Mouse (Mus musculus) heart, postnatal 0 days (tissue): ENCODE measurements around the gene Dcp1a. TPM values are rescaled to one million over a fixed set of nuclear protein-coding genes. Genes with fewer than 3 reads are reported as not detected.

Source experiments
- ATAC-seq: fragments of 200-750 bp; cut with Nextera tagmentation; 2 replicates; pipeline ENCODE4 v1.8.0; 2017; ENCODE audit warnings: low read depth, moderate number of reproducible peaks, moderate library complexity; ENCODE audit not compliant: insufficient read depth
- DNase-seq: peaks from one replicate; pipeline ENCODE4 v3.0.0-alpha.2; 2016; ENCODE audit warnings: low spot score
- H3K27ac ChIP-seq: fragments of 300-500 bp; sonication (generic); 2 replicates; pipeline ENCODE4 v1.5.1; 2014; ENCODE audit warnings: low read depth, mild to moderate bottlenecking
- H3K27me3 ChIP-seq: fragments of 300-500 bp; sonication (generic); 2 replicates; pipeline ENCODE4 v1.6.1; 2014; ENCODE audit warnings: low read length, mixed read lengths; ENCODE audit not compliant: control insufficient read depth, insufficient read depth
- H3K36me3 ChIP-seq: fragments of 300-500 bp; sonication (generic); replicated peaks from 2 replicates; pipeline ENCODE4 v1.6.1; 2014; ENCODE audit warnings: low read length, mixed read lengths; ENCODE audit not compliant: control insufficient read depth, insufficient read depth
- H3K4me1 ChIP-seq: fragments of 300-500 bp; sonication (generic); 2 replicates; pipeline ENCODE4 v1.6.1; 2014; ENCODE audit warnings: antibody characterized with exemption; ENCODE audit not compliant: control insufficient read depth, insufficient read depth
- H3K4me2 ChIP-seq: fragments of 300-500 bp; sonication (generic); 2 replicates; pipeline ENCODE4 v1.6.1; 2014; ENCODE audit warnings: low read depth, mild to moderate bottlenecking, low read length, moderate library complexity
- H3K4me3 ChIP-seq: fragments of 300-500 bp; sonication (generic); 2 replicates; pipeline ENCODE4 v1.5.1; 2014; ENCODE audit warnings: low read depth, low read length
- H3K9ac ChIP-seq: fragments of 300-500 bp; sonication (generic); replicated peaks from 2 replicates; pipeline ENCODE4 v1.6.1; 2014; ENCODE audit warnings: low read depth, low read length, mixed read lengths
- H3K9me3 ChIP-seq: fragments of 300-500 bp; sonication (generic); replicated peaks from 2 replicates; pipeline ENCODE4 v1.6.1; 2016; ENCODE audit warnings: low read length; ENCODE audit not compliant: control insufficient read depth
- CTCF ChIP-seq: IDR thresholded peaks from 2 replicates; pipeline ENCODE4 v1.5.1; 2016; ENCODE audit warnings: antibody characterized with exemption, control low read depth, low read depth
- EP300 ChIP-seq: IDR thresholded peaks from 2 replicates; pipeline ENCODE4 v1.6.1; 2016; ENCODE audit warnings: antibody characterized with exemption, low read depth
- WGBS: fragments of 180-500 bp; shearing (Covaris S2); extraction: QIAGEN DNeasy Blood & Tissue Kit; methylation state at CpG from one replicate; pipeline ENCODE4 v1.1.7; 2014; 5-methylcytosine and 5-hydroxymethylcytosine counted together
- polyA plus RNA-seq: library from polyadenylated mRNA; unstranded; fragments of >200 nt; fragmentation: Nextera tagmentation; extraction: Ambion mirVana; gene quantifications from 2 replicates; pipeline ENCODE4 v1.2.1, GENCODE M21; 2015
- total RNA-seq: library from RNA; depleted of rRNA; stranded (reverse); fragments of >200 nt; gene quantifications from 2 replicates; pipeline ENCODE4 v1.2.3, GENCODE M21; 2014; ENCODE audit warnings: low replicate concordance

The Dcp1a gene
- total and polyA plus RNA-seq, 2 experiments from 2014 or later = 7.8 to 23.5 TPM

DNA sequence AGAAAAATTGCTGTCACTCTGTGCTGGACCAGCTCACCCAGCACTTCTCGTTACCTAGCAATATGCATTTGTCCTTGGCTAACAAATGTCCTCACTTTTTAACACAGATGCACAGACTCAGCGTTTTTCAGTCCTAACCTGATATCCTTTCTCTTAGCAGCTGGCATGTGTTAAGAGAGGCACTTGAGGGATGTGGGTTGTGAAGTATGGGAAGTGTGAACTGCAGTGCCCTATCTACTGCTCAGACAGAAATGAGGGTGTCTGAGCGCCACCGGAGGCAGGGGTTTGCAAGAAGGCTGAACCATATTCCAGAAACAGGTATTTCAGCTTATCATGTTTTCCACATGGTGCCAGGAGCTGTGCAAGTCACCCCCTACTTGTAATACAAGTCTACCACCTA is 16.0 kb upstream of the Dcp1a start:
- Histone ChIP-seq H3K9ac (no peak overlapping the region), H3K27ac (no peak overlapping the region), H3K9me3 (no peaks in the 10 kb centered on the region), H3K4me2 (no peak overlapping the region), H3K27me3 (no peaks in the 10 kb centered on the region), H3K36me3 (no peaks in the 10 kb centered on the region), H3K4me1 (no peaks in the 10 kb centered on the region), H3K4me3 (no peak overlapping the region)
- no peak for TF ChIP-seq CTCF
- no peak for TF ChIP-seq EP300
- ATAC-seq = no peak
- WGBS = 53% methylated on average over 4 of the region's 4 CpGs
- no peak for DNase-seq

- WGBS = 62% methylated on average over 5 of the region's 5 CpGs
- no peak for ATAC-seq
- H3K9ac ChIP-seq = no peak overlapping the region
These were observed 5.7 kb upstream of the Dcp1a start for GRCm38 (mm10) chr14:30473605-30474004.

DNA sequence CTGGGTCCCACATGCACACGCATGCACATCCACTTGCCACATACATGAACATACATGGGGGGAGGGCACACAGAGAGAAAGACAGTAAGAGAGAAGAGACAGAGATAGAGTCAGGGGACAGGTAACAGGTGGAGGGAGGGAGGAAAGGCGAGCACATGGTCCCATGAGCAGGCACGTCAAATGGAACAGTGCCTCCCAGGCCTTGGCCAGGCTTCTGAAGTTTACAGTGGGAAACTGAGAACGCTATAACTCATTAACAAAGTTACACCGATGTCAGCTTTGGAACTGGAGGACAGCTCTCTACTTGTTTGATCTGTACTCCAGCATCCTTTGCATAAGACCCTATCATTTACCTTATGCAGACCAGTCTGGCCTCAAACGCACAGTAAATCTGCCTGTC is 4.9 kb upstream of the Dcp1a start:
- 80% methylated on average over 6 of the region's 6 CpGs for WGBS
- ATAC-seq (no peak), DNase-seq (no peak)
- no peak overlapping the region for H3K27ac ChIP-seq
- no peaks in the 10 kb centered on the region for H3K27me3 ChIP-seq
- TF ChIP-seq CTCF (no peak), EP300 (no peak)
- no peaks in the 10 kb centered on the region for H3K36me3 ChIP-seq
- H3K9ac ChIP-seq = no peak overlapping the region
- no peak overlapping the region for H3K4me3 ChIP-seq
- no peaks in the 10 kb centered on the region for H3K4me1 ChIP-seq
- no peak overlapping the region for H3K4me2 ChIP-seq
- no peaks in the 10 kb centered on the region for H3K9me3 ChIP-seq

More at GRCm38 (mm10) chr14:30473605-30474004, 5.7 kb upstream of the Dcp1a start:
- TF ChIP-seq CTCF = no peak
- no peak for TF ChIP-seq EP300
- no peaks in the 10 kb centered on the region for H3K4me1 ChIP-seq
- H3K27ac ChIP-seq = no peak overlapping the region
- no peak overlapping the region for H3K4me3 ChIP-seq
- no peaks in the 10 kb centered on the region for H3K9me3 ChIP-seq
- H3K4me2 ChIP-seq = no peak overlapping the region
- DNase-seq = no peak
- H3K36me3 ChIP-seq = no peaks in the 10 kb centered on the region
- H3K27me3 ChIP-seq = no peaks in the 10 kb centered on the region

- Histone ChIP-seq H3K9ac (0 out of 2 replicates have a peak within 1 kb of the TSS, but pooled peaks have one; percentile 15), H3K27me3 (no peaks in the 10 kb centered on the region), H3K4me3 (peak within 1 kb of the TSS; percentile 20), H3K4me2 (peak within 1 kb of the TSS; percentile 21), H3K27ac (peak within 1 kb of the TSS; percentile 59), H3K36me3 (peaks cover 32% of the 10 kb centered on the region), H3K9me3 (no peaks in the 10 kb centered on the region), H3K4me1 (peaks cover 39% of the 10 kb centered on the region)
- peak; percentile 30 for DNase-seq
- 0 out of 2 replicates have a peak, but pooled peaks have one; percentile 14 for ATAC-seq
- WGBS = 33% methylated on average over 9 of the region's 9 CpGs
- no peak for TF ChIP-seq CTCF
These were observed 12.0 kb downstream of the Dcp1a start, which contains the start of gene Cacna1d for GRCm38 (mm10) chr14:30491342-30491741. Gene Cacna1d (minus strand): TSS chr14:30491455.

GRCm38 (mm10) chr14:30493276-30493675 is 13.9 kb downstream of the Dcp1a start:
- Histone ChIP-seq H3K9me3 (no peaks in the 10 kb centered on the region), H3K4me2 (no peak overlapping the region), H3K4me3 (no peak overlapping the region), H3K27me3 (no peaks in the 10 kb centered on the region), H3K4me1 (peaks cover 42% of the 10 kb centered on the region), H3K36me3 (peaks cover 17% of the 10 kb centered on the region), H3K27ac (no peak overlapping the region), H3K9ac (no peak overlapping the region)
- TF ChIP-seq EP300 (no peak), CTCF (no peak)
- DNase-seq (no peak), ATAC-seq (no peak)
- 13% methylated on average over 1 of the region's 1 CpGs for WGBS

DNA sequence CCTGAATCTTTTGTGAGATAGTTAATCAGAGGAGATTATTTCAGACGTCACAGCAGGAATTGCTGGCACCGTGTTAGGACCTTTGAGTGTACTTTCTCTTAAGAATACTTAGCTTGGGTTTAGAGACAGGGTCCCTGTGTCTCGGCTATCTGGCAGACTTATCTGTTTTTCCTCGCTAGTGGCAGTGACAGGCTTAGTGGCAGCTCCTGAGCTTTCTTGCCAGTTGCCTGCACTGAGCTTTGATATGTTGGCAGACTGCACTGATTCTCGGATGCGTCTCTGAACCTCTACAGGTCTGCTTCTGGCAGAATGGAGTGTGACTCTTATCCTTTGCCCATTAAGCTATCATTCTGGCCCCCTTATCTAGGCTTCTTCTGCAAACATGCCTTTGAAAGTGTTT is 15.7 kb downstream of the Dcp1a start:
- Histone ChIP-seq H3K9ac (no peak overlapping the region), H3K27me3 (no peaks in the 10 kb centered on the region), H3K36me3 (peaks cover 12% of the 10 kb centered on the region), H3K4me1 (peaks cover 50% of the 10 kb centered on the region), H3K27ac (peak overlapping the region; percentile 47), H3K4me3 (no peak overlapping the region), H3K4me2 (peak overlapping the region; percentile 34), H3K9me3 (no peaks in the 10 kb centered on the region)
- TF ChIP-seq CTCF (no peak), EP300 (no peak)
- DNase-seq (peak; percentile 22), ATAC-seq (0 out of 2 replicates have a peak, but pooled peaks have one; percentile 20)
- 23% methylated on average over 6 of the region's 6 CpGs for WGBS
